Mouse (Mus musculus) left cerebral cortex, adult 8-10 months (tissue): ENCODE data around the gene Tex13c3. TPM values are rescaled to one million over a fixed set of nuclear protein-coding genes. Genes with fewer than 3 reads are reported as not detected.
"Not testable (repeated sequence)": the region's sequence is repeated elsewhere in the genome, so short reads cannot be mapped to it uniquely, and the experiment has no call there.

Source experiments
- DNase-seq, 2 experiments: peaks; one replicate each; pipeline ENCODE4 v3.0.0; 2022; ENCODE audit warnings: low spot score in 2 of 2
- total RNA-seq, 4 experiments: library from RNA; stranded (reverse); gene quantifications; 2 replicates each; pipeline ENCODE4 v1.2.4; 2022

The Tex13c3 gene
- not detected for total RNA-seq

GRCm38 (mm10) chrX:19481219-19481618, at the start of gene Tex13c3:
Gene Tex13c3, minus strand, starts transcription at chrX:19481319.
- DNase-seq, result not testable (repeated sequence)

- no peak for DNase-seq
Measured at GRCm38 (mm10) chrX:19489731-19490130, 8.6 kb upstream of the Tex13c3 start.
